Mouse (Mus musculus) lung, postnatal 14 days (tissue): ENCODE results near the gene Il18rap.

Experiments used
- DNase-seq: peaks from one replicate; pipeline ENCODE4 v3.0.0; 2021

Il18rap gene

DNA sequence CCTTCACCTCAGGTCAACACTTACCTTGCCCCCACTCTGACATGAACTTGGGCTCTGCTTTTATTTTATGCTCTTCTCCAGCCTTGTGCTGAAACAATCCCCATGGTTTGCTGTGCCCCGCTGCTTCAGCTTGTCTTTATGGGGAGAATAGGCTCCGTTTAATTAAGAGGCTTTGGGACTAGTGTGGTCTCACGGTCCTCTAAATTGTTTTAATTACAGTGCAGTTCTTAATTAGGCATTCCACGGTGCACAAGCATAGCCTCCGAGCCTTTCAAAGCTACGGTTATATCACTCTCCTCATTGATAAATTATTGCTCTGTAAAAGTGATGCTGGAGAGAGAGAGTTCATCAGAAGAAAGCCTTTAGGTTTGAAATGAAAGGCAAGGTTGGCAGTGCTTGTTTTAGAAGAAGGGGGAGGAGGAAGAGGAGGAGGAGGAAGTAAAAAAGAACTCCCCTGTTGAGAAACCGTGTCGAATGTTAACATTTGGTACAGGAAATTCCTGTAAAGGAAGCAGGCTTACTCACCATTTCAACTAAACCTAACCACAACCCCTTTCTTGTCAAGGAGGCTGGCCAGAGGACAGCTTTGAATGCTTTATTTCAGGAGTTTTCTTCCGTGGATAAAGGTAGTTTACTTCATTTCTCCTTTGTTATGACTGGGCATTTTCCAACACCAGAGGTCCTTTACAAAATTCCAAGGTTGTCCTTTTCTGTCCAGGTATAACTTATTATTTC is at the start of gene Il18rap:
Il18rap (plus strand) TSS at position 512 of the 735 bp plus-strand sequence.
- no peak for DNase-seq

DNA sequence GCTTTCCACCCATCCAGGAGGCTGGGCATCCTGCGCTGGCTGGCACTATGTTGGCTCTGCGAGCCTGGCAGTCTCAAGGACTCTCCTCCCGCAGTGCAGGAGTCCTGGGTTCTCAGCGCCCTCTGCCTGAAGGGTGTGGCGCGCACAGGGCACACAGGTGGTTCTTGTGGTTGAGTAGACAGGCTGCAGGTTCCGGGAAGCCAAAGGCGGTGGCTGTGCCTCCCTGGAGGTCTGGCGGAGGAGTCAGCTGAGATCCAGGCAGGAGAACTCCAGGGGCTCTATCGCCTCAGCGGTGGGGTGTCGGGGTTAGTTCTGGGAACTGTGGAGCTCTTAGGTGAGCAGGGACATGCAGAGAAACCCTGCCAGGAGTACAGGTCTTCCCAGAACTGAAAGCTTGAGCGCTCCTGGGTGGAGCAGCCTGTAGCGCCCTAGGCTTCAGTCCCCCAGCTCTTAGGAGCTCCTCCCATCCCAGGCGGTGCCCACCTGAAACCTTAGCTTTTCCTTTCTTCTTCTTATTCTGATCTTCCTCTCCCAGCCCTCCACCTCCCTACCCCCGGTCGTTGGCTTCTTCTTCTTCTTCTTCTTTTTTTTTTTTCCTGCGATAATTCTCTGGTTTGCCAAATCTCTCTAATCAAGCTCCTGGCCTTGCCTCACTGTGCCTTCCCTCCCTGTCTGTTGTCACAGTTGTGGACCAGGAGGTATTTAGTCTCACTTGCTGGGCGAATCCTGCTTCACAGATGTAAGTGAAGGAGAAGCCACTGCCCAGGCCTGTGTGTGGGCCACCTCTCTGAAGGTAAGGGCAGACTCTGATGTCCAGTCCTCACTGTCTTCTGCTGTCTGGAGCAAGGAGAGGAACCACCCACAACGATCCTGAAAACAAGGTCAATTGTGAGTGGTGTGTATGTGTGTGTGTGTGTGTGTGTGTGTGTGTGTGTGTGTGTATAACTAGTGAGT is 49.4 kb upstream of the Il18rap start, which contains the start of gene Il18r1:
Il18r1 (plus strand) TSS at position 76 of the 954 bp plus-strand sequence.
- DNase-seq, result peak; percentile 66

DNA sequence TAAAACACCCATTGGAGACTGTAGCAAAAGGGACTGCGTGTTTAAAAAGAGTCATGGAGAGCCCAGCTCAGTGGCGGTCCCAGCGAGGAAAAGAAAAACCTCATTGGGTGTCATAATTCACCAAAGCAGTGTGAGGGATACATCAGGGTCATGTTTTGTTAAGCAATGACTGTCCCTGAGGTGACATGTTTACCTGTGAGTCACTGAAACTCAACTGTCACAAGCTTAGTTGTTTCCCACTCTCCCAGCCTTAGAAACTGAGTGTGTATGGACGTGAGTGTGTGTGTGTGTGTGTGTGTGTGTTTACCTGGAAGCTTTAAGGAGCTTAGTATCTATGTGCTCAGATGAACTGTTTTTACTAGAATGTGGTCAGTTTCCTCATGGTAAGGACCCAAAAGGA is 47.9 kb upstream of the Il18rap start:
- DNase-seq, result no peak

DNA sequence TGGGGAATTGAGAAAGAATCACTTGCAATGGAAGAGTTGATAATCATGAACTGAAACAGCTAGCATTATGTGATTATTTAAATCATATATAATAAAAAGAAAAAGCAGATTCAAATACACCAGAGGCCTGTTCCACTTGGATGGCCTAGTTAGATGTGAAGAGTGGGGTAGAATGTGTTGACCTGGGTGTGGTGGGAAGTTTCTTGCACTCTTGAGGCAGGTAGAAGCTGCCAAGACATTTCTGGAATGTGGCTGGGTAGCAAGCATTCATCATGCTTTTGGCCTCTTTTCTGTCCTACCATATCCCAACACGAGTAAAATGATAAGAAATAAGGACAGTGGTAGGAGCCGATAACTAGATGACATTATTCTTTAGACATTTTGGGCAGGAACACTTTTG is 46.4 kb upstream of the Il18rap start:
- peak; percentile 33 for DNase-seq

DNA sequence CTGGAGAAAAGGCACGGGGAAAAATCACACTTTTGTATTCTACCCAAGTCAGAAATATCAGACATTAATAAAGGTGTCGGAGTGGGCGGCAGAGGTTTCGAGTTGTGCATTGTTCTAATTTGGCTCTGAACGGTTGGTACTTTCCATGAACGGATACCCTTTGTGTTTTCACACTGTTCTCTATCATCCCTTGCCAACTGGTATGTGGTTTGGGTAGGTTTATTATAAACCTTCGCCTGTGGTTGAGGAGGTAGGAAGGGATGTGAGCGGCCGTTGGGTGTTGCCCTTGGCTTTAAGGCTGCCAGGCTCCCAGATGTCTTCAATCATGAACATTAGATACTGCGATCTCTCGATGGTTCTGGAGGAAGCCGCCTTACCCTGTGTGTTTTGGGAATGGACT is 45.3 kb upstream of the Il18rap start:
- DNase-seq, result no peak

DNA sequence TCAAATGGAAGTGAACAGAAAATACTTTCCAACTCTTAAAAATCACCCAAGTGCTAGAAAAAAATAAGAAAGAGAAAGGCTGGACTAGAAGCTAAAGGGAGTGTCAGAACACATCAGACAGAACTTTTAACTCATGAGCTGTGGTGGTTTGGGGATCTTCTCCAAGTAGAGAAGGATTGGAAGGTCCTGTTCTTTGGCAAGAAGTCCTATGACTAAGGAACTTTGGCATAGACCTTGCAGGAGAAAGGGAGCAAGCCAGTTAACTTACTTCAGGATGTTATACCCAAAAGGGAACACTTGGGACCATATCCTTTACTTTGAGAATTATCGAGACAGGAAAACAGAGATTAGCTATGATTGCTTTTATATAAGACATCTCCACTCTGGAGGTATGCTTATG is 42.8 kb upstream of the Il18rap start:
- DNase-seq, result no peak

DNA sequence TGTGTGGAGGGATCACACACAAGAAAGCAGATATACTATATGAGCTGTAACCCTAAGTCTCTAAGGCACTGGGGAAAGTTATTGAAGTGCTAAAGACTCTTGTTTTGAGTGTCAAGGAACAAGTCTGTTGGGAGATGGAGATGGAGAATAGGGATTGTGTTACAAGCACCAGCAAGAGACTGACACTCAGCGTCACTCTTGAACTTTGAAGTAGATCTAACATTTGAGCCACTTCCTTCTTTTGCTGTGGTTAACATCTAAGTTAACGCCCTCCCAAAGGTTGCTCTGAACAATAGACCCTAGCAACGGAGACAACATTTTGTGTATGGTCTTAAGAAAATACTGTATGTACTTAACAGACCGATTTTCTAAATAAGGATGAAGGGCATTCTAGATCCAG is 41.5 kb upstream of the Il18rap start:
- no peak for DNase-seq

DNA sequence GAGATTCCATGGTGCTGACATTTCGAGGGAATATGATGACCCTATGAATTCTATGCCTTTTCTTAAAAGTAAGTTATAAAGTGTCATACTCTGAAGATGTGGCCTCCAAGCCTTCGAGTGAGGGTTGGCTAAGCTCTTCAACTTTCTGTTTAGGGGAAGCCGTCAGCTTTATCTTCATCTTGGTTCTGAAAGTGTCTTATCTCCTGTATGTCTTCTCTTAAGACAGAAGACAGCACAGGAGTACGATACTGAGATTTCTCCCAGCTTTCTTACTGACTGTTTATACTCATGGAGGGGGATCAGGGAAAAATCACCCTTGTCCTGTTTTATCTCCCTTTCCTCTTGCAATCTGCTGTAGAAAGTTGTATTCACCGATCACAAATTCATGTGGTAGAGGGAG is 40.8 kb upstream of the Il18rap start:
- DNase-seq, result no peak

DNA sequence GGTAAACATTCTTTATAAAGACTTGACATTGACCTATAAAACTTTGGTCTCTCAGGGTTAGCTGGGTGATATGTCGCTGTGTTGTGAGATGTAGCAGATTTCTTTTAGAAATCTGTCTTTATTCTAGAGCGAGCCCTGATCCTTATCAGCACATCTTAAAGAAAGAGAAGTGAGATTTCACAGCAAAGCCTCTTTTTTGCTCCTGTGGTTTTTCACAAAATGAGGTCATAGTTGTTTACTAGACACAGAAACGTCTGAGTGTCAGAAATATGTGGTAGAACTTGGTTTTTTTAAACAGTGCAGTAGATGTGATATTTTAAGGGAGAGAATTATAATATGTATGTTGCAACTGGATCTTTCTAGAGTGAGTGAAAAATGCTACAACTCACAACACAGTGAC is 39.5 kb upstream of the Il18rap start:
- no peak for DNase-seq

DNA sequence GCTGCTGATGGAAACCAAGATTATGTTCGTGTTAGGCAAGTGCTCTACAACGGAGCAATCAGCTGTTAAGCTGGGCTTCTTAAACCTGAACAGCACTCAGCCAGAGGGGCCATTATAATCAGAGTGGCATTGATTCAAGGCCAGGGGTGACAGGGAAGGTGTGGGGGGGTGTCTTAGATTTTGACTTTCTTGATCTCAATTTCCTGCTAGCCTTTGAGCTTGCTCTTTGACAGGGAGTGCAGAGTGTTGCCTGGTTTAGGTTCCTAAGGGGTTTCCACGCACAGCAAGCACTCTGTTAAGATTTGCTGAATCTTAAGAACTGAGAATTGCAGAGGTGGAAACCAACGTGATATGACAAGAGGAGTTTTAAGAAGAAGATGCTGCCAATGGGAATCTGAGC is 38.4 kb upstream of the Il18rap start:
- DNase-seq, result no peak

DNA sequence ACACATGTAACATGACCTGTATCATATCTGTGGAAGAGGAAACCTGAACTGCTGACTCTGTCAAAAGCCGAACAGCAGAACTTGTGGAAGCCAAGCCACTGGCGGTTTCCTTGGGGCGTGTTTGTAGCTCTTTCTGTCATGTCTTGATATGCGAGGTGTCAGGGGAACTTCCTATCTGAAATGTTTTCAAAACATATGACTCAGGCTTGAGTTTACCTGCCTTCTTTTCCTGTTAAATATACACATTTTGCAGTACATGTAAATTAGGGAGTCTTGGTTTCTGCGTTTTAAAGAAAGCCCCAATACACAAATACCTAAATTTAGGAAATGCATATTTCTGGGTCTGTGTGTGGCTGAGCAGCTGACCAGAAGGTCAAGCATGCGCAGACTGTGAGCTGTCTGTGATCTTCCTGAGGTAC is 35.6 kb upstream of the Il18rap start:
- DNase-seq, result no peak

DNA sequence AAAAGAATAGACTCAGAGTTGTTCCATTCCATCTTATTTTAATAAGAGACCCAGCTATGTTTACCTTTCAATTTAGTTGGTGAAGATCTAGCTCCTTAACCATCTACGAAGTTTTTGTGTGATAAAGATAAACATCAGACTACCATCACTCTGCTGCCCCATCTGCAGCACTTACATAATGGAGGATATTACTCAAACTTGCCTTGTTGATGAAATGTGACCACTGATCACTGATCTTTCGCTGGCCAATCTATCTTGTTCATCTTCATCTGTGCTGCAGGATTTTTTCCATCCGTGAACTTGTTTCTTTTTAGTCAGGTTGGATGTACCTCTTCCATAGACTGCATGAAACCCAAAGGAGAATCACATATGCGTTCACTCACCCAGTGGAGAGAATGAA is 20.6 kb upstream of the Il18rap start:
- DNase-seq, result no peak

DNA sequence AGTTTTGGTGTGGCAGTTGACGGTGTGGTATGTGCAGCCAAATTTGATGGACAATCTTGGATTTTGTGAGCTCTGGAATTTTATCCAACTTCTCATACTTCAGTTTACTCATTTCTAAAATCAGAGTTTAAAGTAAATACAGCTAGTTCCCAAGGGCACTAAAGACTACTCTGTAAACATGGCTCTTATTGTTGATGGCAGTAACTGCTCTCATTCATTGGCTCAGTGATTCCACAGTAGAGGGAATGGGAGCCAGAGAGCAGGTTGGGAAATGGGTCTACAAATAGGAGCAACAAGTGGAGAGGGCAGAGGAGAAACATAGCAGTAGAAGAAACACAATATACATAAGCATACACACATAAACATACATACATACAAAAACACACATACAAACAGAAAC is 15.5 kb upstream of the Il18rap start:
- DNase-seq, result no peak

DNA sequence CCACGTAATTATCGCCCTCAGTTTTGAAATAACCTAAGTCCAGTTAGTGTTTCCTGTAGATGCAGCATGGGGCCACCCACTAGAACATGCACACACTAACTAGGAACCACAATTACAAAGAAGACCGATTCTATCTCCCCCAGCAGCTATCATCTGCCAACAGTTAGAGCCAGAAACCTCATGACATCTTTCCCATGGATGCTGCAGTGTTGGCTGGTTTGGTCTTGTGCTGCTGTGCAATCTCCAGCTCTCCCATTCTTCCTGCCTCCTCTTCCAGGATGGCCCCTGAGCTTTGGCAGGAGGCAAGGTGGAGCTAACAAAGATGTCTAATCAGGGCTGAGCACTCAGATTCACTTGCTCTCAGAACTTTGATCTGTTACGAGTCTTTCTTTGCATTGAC is 14.0 kb upstream of the Il18rap start:
- no peak for DNase-seq

DNA sequence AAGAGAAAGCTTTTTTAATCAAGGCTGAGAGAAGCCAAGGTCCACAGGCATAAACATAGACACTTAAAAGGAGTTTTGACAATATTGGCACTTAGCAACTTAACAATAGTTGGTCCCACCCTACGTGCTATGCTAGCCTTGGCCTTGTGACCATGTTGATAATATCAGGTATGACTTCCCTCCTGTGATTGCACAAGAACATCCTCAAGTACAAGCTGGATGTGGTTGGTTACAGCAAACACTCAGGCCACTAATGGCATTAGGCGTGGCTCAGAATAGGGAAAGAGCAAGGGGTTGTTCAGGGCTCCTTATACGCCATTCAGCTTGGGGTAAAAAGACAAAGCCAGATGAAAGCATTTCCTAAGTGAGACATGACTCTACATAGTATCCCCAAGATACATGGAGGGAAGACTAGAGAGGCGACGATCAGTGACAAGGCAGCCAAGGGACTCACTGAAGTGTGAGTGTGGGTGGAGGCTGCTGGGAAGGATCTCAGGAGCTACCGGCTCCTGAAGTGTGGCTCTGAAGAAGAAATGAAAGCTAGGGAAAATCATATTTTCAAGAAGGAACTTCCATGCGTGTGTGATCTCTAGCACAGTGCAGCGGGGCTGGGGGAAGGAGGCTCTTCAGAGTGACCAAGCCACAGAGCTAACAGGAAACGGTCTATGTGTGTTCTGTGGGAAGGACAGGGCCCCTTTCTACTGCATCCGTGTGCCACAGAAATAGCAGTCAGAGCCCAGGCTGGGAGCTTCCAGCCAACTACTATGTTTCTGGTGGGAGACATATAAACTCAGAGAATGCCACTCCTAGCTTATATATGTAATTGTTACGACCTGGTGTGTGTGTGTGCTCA is 13.4 kb upstream of the Il18rap start:
- peak; percentile 17 for DNase-seq

DNA sequence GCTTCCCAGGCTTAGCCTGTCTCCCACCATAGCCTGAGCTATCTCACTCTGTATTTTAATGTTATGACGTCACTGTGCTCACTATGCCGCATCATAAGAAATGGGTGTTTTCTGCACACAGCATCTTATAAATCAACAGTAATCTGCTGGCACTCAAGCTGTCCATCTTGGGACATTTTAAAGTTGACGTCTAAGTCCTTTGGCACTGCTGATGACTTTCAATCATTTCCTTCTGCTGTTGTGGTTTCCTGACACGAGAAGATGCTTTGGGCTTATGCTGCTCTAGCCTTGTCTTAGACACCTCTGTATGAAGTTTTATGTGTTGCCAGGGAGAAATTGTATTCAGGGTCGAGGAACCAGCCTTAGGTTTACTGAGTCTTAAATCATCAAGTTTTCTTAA is 10.6 kb upstream of the Il18rap start:
- DNase-seq, result no peak

DNA sequence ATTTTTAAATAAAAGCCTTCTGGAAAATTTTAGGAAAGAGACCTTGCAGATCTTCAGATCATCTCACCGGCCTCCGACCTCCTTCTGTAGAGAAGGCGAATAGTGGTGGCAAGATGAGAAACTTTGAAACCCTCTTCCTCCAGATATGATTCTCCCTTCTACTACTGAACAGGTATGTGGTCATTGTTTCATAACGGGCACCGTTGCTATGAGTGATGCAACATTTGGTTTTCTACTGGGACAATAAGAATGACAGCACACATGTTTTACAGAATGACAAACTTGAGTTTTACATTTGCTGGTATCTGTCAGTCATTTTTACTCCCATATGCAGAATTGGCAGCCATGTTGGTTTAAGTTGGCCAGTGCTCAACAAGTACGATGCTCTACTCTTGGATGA is 1.2 kb downstream of the Il18rap start:
- DNase-seq, result no peak

DNA sequence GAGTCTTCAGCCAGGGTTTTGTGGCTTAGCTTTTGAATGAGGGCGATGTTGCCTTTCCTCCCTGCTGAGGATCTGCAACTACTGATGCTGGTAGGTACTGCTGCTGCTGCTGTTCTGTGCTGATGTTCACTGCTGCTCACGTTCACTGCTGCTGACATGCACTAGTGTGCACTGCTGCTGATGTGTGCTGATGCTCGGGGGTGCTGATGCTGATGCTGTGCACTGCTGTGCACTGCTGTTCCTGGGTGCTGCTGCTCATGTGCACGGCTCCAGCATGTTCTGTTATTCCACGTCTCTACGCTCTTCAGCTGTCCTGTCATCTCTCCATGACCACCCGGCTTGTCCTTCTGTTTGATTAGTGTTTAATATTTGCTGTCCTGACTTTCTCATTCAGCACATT is 7.8 kb downstream of the Il18rap start:
- DNase-seq, result no peak

DNA sequence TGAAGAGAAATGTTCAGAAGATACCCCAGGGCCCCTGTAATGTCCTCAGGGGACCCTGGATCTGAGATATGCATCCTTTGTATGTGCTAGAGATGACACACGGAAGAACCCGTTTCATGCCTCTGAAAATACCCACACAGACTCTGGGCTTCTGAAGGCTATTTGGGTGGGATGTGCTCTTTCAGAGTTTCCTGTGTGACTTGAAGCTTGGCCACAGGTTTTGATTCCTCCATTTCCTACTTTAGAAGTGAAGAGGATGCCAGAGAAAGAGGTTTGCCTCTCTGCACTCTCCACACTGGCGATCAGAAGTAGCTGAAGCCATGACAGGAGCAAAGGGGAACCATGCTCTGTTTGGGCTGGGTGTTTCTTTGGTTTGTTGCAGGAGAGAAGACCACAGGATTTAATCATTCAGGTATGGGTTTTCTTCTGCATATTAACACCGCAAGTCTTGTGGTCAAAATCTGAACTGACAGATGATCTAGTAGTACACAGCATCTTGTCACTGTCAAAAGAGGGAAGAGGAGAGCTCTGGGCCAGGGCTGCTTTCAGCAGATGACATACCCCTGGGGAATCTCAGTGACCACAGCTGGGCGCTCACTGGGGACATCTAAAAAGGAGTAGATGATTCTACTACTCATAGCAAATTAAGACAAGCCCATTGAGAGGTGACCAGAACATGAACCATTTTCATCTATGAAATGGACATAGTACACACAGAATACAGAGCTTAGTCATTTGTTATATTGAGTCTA is 9.0 kb downstream of the Il18rap start:
- no peak for DNase-seq

DNA sequence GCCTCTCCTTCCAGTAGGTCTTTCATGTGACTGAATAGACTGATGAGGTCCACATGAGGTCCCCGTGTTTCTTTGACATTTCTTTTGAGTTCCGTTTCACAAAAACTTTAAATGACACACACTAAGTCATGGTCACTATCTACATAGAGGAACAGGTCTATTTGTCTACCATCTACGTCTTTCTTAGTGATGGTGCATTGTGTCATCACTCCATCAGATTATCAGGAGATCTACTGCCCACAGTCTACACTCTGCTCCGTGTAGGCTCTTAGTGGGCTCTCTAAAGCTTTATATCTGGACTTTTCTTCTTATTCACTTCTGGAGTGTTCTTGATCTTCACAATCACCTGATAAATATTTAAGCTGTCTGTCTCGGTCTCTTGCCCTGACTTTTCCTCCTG is 14.1 kb downstream of the Il18rap start:
- DNase-seq, result no peak

DNA sequence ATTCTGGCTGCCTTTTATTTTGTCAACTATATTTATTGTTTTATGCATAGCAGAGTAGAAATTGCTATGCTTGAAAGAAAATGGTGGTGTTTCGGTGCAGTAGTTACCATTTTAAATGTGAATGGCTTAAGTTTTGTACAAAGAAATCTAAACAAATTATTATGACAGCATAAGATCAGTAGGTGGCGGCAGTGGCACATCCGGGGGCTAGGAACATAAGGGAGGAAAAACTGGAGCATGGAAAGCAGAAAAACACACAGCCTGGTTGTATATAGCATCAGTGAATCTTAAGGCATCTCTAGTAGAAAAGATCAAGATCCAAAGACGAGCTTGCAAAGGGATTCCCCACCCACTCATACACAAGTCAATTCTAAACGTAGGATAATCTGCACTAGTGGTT is 22.4 kb downstream of the Il18rap start:
- DNase-seq, result no peak

DNA sequence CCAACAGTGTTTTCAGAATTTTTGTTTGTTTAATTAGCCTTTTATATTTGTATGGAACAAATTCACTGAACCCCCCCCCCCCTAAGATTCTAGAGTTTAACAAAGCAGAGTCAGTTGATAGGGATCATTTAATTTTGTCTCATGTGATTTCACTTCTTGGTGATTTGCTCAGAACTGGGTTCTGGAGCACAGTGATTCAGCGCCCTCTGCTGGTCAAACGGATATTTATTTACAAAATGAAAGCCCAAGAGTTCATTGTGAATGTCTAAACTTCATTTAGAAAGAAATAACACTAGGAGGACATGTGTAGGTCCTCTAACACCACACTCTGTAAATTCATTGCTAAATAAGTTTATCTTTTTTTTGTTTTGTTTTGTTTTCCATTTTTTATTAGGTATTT is 29.5 kb downstream of the Il18rap start:
- DNase-seq, result peak; percentile 80
